Mouse (Mus musculus) liver, embryonic 12.5 days (tissue): Measurements from ENCODE around the gene Rdh9. TPM values are rescaled to one million over a fixed set of nuclear protein-coding genes. Genes with fewer than 3 reads are reported as not detected.
A peak's percentile ranks its signal among the peaks of the same experiment; 100 is the strongest.

Source experiments
- ATAC-seq: fragments of 200-750 bp; cut with Nextera tagmentation; 2 replicates; pipeline ENCODE4 v1.8.0; 2017; ENCODE audit warnings: moderate number of reproducible peaks, mild to moderate bottlenecking, moderate library complexity
- H3K27ac ChIP-seq: fragments of 300-500 bp; sonication (generic); 2 replicates; pipeline ENCODE4 v1.5.1; 2016; ENCODE audit warnings: mild to moderate bottlenecking
- H3K27me3 ChIP-seq: fragments of 300-500 bp; sonication (generic); replicated peaks from 2 replicates; pipeline ENCODE4 v1.6.1; 2016; ENCODE audit warnings: mild to moderate bottlenecking, moderate library complexity
- H3K36me3 ChIP-seq: fragments of 300-500 bp; sonication (generic); 2 replicates; pipeline ENCODE4 v1.6.1; 2016; ENCODE audit warnings: mild to moderate bottlenecking, moderate library complexity
- H3K4me1 ChIP-seq: fragments of 300-500 bp; sonication (generic); 2 replicates; pipeline ENCODE4 v1.6.1; 2016
- H3K4me2 ChIP-seq: fragments of 300-500 bp; sonication (generic); 2 replicates; pipeline ENCODE4 v1.6.1; 2016; ENCODE audit warnings: mild to moderate bottlenecking, moderate library complexity
- H3K4me3 ChIP-seq: fragments of 300-500 bp; sonication (generic); 2 replicates; pipeline ENCODE4 v1.5.1; 2016; ENCODE audit warnings: mild to moderate bottlenecking, moderate library complexity
- H3K9ac ChIP-seq: fragments of 300-500 bp; sonication (generic); 2 replicates; pipeline ENCODE4 v1.6.1; 2016; ENCODE audit warnings: mild to moderate bottlenecking, moderate library complexity
- H3K9me3 ChIP-seq: fragments of 300-500 bp; sonication (generic); replicated peaks from 2 replicates; pipeline ENCODE4 v1.6.1; 2016; ENCODE audit warnings: mild to moderate bottlenecking, moderate library complexity
- WGBS: fragments of 180-500 bp; shearing (Covaris S2); methylation state at CpG from one replicate; pipeline ENCODE4 v1.1.7; 2016; ENCODE audit not compliant: insufficient replicate concordance; 5-methylcytosine and 5-hydroxymethylcytosine counted together
- polyA plus RNA-seq: library from polyadenylated mRNA; unstranded; fragments of >200 nt; fragmentation: Nextera tagmentation; extraction: Ambion mirVana; gene quantifications from 2 replicates; pipeline ENCODE4 v1.2.1, GENCODE M21; 2016

Rdh9 gene
- polyA plus RNA-seq, 1 experiment from 2014 or later = not detected

DNA sequence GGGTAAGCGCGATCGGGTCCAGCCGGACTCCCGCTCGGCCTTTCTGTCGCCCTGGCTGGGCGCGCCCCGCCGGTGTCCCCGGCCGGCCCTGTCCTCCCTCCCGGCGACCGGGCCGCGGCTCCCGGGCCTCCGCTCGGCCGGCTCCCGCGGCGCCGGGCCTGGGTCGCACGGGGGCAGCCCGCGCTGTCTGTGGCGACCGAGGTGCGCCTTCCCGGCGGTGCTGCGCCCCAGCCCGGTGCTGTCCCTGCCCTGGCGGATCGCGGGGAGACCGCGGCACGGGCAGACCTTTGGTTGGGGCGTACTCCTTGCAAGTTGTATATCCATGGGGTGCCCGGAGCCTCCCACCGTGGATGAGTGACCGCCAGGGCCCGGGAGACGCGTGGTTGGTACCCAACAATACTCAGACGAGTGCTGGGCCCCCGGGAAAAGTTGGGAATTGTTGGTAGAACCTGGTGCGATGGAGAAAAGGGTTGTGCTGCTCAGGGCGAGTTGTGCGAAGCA lies 36.5 kb upstream of the Rdh9 start:
- Histone ChIP-seq H3K4me1 (peaks cover 61% of the 10 kb centered on the region), H3K4me2 (peak overlapping the region; percentile 86), H3K27me3 (no peaks in the 10 kb centered on the region), H3K36me3 (peaks cover 36% of the 10 kb centered on the region), H3K4me3 (peak overlapping the region; percentile 88), H3K9me3 (0 out of 2 replicates have a peak, but pooled peaks cover 2% of the 10 kb centered on the region), H3K27ac (peak overlapping the region; percentile 82), H3K9ac (peak overlapping the region; percentile 92)
- WGBS = under 1% methylated on average over 51 of the region's 55 CpGs
- peak; percentile 56 for ATAC-seq

DNA sequence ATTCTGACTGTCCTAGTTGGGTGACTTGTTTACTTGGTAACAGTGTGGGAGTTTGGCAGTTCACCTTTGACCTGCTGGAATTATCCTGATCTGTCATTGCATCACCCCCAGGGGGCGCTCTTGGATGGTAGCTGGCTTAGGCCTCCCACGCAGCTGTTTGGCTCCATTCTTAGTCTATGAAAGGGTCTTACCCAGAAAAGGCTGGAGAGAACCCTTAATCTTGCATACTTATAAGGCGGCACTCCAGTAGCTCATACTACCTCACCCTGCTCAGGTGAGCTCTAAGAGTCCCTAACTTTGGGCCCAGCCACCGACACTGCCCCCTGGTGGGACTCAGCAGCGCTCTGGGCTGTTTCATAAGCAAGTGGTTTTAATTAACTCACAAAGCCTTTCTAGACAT lies 31.5 kb upstream of the Rdh9 start:
- 60% methylated on average over 5 of the region's 5 CpGs for WGBS
- Histone ChIP-seq H3K9ac (no peak overlapping the region), H3K27ac (no peak overlapping the region), H3K27me3 (no peaks in the 10 kb centered on the region), H3K4me2 (no peak overlapping the region), H3K36me3 (peaks cover 71% of the 10 kb centered on the region), H3K4me1 (peaks cover 47% of the 10 kb centered on the region), H3K4me3 (no peak overlapping the region), H3K9me3 (0 out of 2 replicates have a peak, but pooled peaks cover 2% of the 10 kb centered on the region)
- ATAC-seq = no peak

DNA sequence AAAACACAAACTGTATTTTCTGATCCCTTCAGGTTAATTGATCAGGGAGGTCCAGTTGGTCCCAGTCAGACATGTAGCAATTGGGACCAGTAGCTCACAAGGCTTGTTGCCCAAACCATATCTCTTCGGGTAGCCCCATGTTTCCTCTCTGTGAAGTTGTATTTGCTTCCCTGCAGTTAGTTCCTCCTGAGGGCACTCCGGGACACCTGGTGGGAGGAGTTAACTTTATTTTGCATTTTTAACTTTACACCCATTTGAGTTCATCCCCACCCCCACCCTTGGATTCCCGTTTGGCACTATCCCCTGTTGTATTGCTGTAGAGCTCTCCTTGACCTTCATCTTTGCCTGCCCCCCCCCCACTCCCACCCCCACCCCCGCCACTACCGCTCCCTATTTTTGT lies 30.3 kb upstream of the Rdh9 start:
- H3K9me3 ChIP-seq = 0 out of 2 replicates have a peak, but pooled peaks cover 2% of the 10 kb centered on the region
- 66% methylated on average over 5 of the region's 5 CpGs for WGBS
- no peak overlapping the region for H3K27ac ChIP-seq
- no peak overlapping the region for H3K4me2 ChIP-seq
- no peak for ATAC-seq
- H3K9ac ChIP-seq = no peak overlapping the region
- no peak overlapping the region for H3K4me3 ChIP-seq
- H3K36me3 ChIP-seq = peaks cover 71% of the 10 kb centered on the region
- H3K27me3 ChIP-seq = 0 out of 2 replicates have a peak, but pooled peaks cover 8% of the 10 kb centered on the region
- peaks cover 43% of the 10 kb centered on the region for H3K4me1 ChIP-seq

DNA sequence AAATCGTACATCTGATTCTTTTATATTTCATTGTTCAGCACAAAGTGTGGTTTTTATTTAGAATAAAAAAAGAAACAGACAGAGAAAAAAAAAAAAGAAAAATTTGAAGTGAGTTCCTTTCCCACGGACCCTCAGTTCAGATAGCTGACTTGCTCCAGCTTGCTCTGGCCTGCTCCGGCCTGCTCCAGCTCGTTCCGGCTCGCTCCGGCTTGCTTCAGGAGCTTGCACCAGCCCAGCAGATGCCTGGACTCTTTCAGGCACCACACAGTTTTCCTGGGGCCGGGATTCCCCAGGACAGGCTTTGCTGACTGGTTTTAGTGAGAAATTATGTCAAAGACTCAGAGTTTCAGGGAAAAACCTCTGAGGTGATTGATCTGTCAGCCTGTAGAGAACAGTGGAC lies 28.9 kb upstream of the Rdh9 start:
- H3K27me3 ChIP-seq = 0 out of 2 replicates have a peak, but pooled peaks cover 8% of the 10 kb centered on the region
- WGBS = 82% methylated on average over 8 of the region's 8 CpGs
- H3K27ac ChIP-seq = peak overlapping the region; percentile 41; the same call in 1 of the 2 replicates
- 0 out of 2 replicates have a peak, but pooled peaks cover 2% of the 10 kb centered on the region for H3K9me3 ChIP-seq
- H3K36me3 ChIP-seq = peaks cover 59% of the 10 kb centered on the region
- H3K4me1 ChIP-seq = peaks cover 43% of the 10 kb centered on the region
- H3K4me2 ChIP-seq = 0 out of 2 replicates have a peak overlapping the region, but pooled peaks have one; percentile 29
- no peak overlapping the region for H3K9ac ChIP-seq
- no peak overlapping the region for H3K4me3 ChIP-seq
- ATAC-seq = no peak

DNA sequence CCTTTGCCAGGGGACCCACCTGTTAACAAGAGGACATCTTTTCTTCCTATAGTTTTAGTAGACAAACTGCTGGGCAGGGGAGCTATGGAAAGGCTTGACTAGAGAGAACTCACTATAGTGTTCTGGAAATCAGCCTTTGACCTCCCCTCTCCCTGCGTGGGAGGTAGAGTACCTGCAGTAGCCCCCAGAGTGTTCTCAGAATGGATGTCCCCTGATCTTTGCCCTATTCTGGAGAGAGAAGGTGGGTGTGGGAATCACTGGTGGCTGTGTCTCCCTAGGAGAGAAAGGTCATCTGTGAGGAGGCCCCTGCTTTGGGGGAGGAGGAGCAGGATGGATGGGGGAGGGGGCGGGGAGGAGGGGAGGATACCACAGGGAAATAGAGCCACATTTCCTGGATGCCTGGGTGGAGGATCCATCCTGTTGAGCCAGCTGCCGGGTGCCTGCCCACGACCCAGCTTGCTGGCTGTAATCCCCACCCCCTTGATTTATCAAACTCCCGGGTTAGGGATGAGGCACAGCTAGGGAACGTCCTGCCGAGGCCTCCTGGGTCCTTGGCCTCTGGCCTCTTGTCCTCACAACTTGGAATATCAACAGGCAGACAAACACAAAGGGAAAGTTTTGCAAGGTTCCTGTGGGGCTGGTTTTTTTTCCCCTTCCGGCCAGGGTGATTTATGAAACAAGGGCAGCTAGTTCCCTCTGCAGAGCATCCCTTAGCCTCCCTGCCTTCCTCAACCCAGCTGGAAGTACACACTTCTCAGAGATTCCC lies 27.2 kb upstream of the Rdh9 start:
- Histone ChIP-seq H3K9ac (no peak overlapping the region), H3K36me3 (peaks cover 42% of the 10 kb centered on the region), H3K4me2 (peak overlapping the region; percentile 29), H3K27ac (peak overlapping the region; percentile 58; the same call in 1 of the 2 replicates), H3K4me3 (peak overlapping the region; percentile 33), H3K9me3 (no peaks in the 10 kb centered on the region), H3K27me3 (0 out of 2 replicates have a peak, but pooled peaks cover 8% of the 10 kb centered on the region), H3K4me1 (peaks cover 44% of the 10 kb centered on the region)
- ATAC-seq = peak; percentile 48
- WGBS = 14% methylated on average over 8 of the region's 8 CpGs

DNA sequence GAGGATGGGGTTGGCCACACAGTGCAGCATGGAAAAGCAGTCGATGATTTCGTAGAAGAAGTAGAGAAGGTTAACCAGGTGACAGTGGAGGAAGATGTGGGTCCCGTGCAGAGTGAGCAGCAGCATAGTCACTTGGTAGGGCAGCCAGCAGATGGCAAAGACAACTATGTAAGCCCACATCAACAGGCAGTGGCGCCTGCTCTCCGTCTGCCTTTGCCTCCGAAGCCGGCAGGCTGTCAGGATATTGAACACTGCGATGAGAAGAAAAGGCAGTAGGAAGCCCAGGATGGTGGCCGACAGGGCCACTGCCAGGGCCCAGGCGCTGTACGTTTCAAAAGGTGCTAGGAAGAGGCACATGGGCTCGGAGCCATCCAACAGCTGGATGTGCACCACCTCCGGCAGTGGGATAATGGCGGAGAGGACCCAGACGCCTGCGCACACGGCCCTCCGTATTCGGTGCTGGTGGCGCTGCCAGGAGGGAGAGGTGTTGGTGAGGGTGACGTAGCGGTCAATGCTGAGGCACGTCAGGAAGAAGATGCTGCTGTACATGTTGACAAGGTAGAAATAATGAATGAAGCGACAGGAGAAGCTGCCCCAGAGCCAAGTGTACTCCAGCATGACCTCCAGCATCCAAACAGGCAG lies 25.9 kb upstream of the Rdh9 start:
- no peak for ATAC-seq
- no peaks in the 10 kb centered on the region for H3K9me3 ChIP-seq
- peak overlapping the region; percentile 29 for H3K4me2 ChIP-seq
- H3K27ac ChIP-seq = peak overlapping the region; percentile 58
- WGBS = 56% methylated on average over 24 of the region's 24 CpGs
- peaks cover 29% of the 10 kb centered on the region for H3K36me3 ChIP-seq
- H3K4me1 ChIP-seq = peaks cover 56% of the 10 kb centered on the region
- H3K4me3 ChIP-seq = peak overlapping the region; percentile 33
- 0 out of 2 replicates have a peak overlapping the region, but pooled peaks have one; percentile 5 for H3K9ac ChIP-seq
- H3K27me3 ChIP-seq = 0 out of 2 replicates have a peak, but pooled peaks cover 8% of the 10 kb centered on the region

DNA sequence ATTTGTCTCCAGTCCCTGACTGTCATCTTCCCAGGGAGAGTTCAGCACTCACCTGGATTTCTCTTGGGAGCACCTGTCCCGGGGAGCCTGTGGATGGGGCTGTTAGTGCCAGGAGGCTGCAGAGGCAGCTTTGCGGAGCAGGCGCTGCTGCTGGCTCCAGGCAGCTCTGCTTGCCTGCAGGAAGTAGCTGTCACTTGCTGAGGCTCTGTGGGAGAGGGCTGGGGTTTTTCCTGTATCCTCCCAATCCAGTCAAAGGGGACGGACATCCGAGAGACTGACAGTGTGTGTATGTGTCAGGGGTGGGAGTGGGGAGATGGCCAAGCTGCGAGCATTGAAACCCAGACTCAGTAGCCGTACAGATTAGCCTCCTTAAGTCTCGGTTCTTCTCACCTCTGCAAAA lies 24.6 kb upstream of the Rdh9 start, which contains the start of gene Gpr182:
Gene Gpr182 (minus strand): TSS at position 185 of the 400 bp plus-strand sequence.
- Histone ChIP-seq H3K4me3 (peak within 1 kb of the TSS; percentile 33), H3K27ac (0 out of 2 replicates have a peak within 1 kb of the TSS, but pooled peaks have one; percentile 10), H3K36me3 (peaks cover 17% of the 10 kb centered on the region), H3K9me3 (no peaks in the 10 kb centered on the region), H3K4me1 (peaks cover 58% of the 10 kb centered on the region), H3K9ac (no peak within 1 kb of the TSS; the same call in 1 of the 2 replicates), H3K4me2 (peak within 1 kb of the TSS; percentile 7), H3K27me3 (0 out of 2 replicates have a peak, but pooled peaks cover 8% of the 10 kb centered on the region)
- ATAC-seq = 0 out of 2 replicates have a peak, but pooled peaks have one; percentile 29
- WGBS = 32% methylated on average over 8 of the region's 8 CpGs

DNA sequence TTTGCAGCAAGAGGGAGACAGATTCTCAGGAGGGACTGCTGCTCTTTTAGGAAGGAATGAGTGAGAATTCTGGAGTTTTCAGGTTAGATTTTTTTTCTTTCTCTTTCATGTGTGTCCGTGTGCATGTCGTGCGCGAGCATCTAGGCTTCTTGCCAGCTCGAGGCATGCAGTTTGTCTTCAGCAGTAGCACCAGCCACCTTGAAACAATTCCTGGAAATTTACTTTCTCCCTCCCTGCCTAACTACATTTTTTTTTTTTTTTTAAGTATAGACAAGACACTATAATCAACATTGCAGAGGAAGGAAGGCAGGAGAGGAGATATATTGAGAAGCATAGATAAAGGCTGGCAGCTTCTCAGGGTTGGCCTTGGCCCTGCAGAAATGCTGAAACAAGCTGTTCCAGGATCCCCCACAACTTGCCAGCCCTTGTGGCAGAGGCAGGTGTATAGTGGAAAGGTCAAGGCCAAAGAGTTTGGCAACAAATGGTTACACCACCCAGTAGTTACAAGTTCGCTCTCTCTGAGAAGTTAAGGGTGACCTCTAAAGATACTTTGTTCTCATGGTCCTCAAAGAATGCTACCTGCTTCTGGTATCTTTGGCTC lies 21.5 kb upstream of the Rdh9 start:
- H3K4me3 ChIP-seq = no peak overlapping the region
- ATAC-seq = no peak
- 0 out of 2 replicates have a peak, but pooled peaks cover 8% of the 10 kb centered on the region for H3K27me3 ChIP-seq
- H3K36me3 ChIP-seq = no peaks in the 10 kb centered on the region
- H3K4me2 ChIP-seq = no peak overlapping the region
- no peaks in the 10 kb centered on the region for H3K9me3 ChIP-seq
- no peak overlapping the region for H3K9ac ChIP-seq
- 49% methylated on average over 6 of the region's 6 CpGs for WGBS
- peaks cover 37% of the 10 kb centered on the region for H3K4me1 ChIP-seq
- no peak overlapping the region; the same call in 1 of the 2 replicates for H3K27ac ChIP-seq

DNA sequence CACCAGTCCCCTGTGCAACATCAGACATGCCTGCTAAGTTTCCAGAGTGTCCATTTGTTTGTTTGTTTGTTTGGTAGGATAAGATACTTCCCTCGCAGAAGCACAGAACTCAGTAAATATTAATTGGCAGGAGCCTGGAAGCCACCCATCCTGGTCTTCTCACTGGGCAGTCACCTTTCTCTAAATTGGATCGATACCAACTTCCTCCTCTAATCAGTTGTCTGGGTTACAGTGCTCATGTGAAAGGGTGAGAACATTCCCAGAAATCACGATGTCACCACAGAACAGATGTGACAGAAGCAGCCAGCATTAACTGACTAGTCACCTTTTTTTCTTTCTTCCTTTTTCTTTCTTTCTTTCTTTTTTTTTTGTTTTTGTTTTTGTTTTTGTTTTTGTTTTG lies 20.9 kb upstream of the Rdh9 start:
- Histone ChIP-seq H3K27ac (no peak overlapping the region; the same call in 1 of the 2 replicates), H3K27me3 (0 out of 2 replicates have a peak, but pooled peaks cover 7% of the 10 kb centered on the region), H3K9me3 (no peaks in the 10 kb centered on the region), H3K36me3 (no peaks in the 10 kb centered on the region), H3K9ac (no peak overlapping the region), H3K4me1 (peaks cover 32% of the 10 kb centered on the region), H3K4me2 (no peak overlapping the region), H3K4me3 (no peak overlapping the region)
- ATAC-seq = no peak
- 35% methylated on average over 3 of the region's 3 CpGs for WGBS

DNA sequence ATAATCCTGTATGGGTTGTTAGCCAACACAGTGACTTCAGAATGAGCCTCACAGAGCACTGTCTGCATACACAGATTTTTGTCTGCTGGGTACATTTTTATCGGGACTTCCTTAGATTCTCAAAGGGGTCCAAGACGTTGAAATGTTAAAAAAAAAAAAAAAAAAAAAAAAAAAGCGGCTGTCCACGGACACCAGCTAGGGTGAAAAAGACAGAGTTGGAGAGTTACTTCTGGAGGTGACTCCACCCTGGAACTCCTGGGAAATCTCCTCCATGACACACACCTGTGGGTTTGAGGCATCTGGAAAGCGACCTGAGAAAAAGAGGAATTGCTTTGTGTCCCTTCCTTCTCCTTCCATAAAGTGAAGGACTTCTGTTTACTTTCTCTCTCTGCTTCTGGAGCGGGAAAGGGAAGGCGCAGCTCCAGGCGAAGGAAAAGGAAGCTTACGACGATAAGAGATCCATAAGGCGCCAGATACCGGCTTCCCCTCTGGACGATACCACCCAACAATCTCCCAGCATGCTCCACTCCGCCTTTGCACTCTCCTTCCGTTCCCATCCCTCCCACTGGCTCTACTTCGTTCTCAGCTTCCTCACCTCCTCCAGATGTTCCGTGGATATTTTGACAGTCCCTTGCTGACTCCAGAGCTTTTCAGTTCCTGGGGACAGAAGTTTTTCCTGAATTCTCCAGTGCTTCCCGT lies 20.3 kb upstream of the Rdh9 start:
- Histone ChIP-seq H3K9ac (no peak overlapping the region), H3K9me3 (no peaks in the 10 kb centered on the region), H3K4me3 (peak overlapping the region; percentile 27; the same call in 1 of the 2 replicates), H3K4me2 (peak overlapping the region; percentile 59), H3K27ac (no peak overlapping the region), H3K4me1 (peaks cover 28% of the 10 kb centered on the region), H3K27me3 (0 out of 2 replicates have a peak, but pooled peaks cover under 1% of the 10 kb centered on the region), H3K36me3 (no peaks in the 10 kb centered on the region)
- 12% methylated on average over 16 of the region's 18 CpGs for WGBS
- ATAC-seq = peak; percentile 35; the same call in 1 of the 2 replicates
